Mouse (Mus musculus) olfactory bulb, adult 2 months (tissue): ENCODE measurements around the gene Dnajc28.

Source experiments
- CTCF ChIP-seq: fragments of 200-500 bp; IDR thresholded peaks from 2 replicates; pipeline ENCODE4 v1.5.1; 2012; ENCODE audit warnings: low read depth, mild to moderate bottlenecking, low read length, moderate library complexity; ENCODE audit not compliant: insufficient read depth
- POLR2A ChIP-seq: fragments of 200-500 bp; IDR thresholded peaks from 2 replicates; pipeline ENCODE4 v1.6.1; 2012; ENCODE audit warnings: mild to moderate bottlenecking, low read depth, low read length, moderate library complexity; ENCODE audit not compliant: insufficient read depth

GRCm38 (mm10) chr16:91644901-91645300 lies 26.1 kb upstream of the Dnajc28 start:
- TF ChIP-seq POLR2A (no peak), CTCF (no peak)
